Mouse (Mus musculus): ENCODE data around the gene Hist1h1e. TPM values are rescaled to one million over a fixed set of nuclear protein-coding genes. Genes with fewer than 3 reads are reported as not detected.
A peak's percentile ranks its signal among the peaks of the same experiment; 100 is the strongest.
"Not testable (repeated sequence)": the region's sequence is repeated elsewhere in the genome, so short reads cannot be mapped to it uniquely, and the experiment has no call there.

The Hist1h1e gene
- polyA plus RNA-seq, 1 experiment = 1.2 TPM

DNA sequence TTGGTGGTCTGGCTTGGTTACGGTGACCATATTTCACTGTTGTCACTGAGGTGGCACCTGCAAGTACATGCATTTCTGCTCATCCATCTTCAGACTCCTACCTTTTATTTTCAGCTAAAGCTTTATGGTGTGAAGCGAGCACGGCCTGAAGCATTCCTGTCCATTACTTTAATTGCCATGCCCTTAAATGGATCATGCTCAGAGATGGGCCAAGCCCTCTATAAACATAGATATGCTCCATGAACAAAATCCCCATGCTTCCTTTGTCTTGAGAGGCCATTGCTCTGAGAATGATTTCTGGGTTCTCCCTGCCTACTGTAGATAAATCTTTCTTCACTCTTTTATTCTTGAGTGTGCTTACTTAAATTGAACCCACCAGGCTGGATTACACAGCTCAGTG lies 17.9 kb downstream of the Hist1h1e start:
- WGBS = 55% methylated on average over 3 of the region's 3 CpGs
- Histone ChIP-seq H3K27ac (ENCODE audit: insufficient read depth, low read depth, low read length) (no peak overlapping the region), H3K4me3 (ENCODE audit: insufficient read depth, low read depth, low read length) (no peak overlapping the region), H3K36me3 (ENCODE audit: control insufficient read depth, insufficient read depth, low read length) (no peaks in the 10 kb centered on the region), H3K4me1 (ENCODE audit: control insufficient read depth, insufficient read depth, low read length) (no peaks in the 10 kb centered on the region), H3K27me3 (replicated peaks; ENCODE audit: control insufficient read depth, insufficient read depth, low read length) (no peaks in the 10 kb centered on the region)
- no peak for DNase-seq
- TF ChIP-seq POLR2A (IDR thresholded peaks at IDR 0.05; ENCODE audit: low read depth, low read length) (no peak), CTCF (conservative IDR thresholded peaks at IDR 0.05; ENCODE audit: insufficient read depth, insufficient read length, low read depth, low read length) (no peak)

DNA sequence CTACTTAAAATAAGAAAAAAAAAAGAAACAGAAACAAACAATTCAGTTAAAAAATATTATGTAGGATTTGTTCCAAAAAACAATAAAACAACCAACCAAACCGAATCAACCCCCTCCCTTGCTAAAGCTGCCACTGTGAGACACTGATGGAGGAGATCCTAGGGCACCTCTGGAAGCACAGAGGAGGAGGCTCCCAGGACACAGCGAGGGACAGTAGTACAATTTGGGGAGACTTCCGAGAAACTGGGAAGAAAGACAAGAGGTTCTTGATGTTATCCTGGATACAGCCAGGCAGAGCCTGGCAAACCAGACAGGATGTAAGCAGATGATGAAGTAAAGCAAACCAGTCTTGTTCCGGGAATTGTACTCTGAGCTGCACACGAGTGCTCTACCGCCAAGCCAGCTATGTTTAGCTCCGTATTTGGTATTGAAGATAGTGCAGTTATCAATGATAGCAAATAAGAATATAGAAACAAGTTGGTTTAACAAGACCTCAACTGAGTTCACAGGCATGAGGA lies 19.1 kb downstream of the Hist1h1e start:
- no peaks in the 10 kb centered on the region for H3K27me3 ChIP-seq (replicated peaks; ENCODE audit: control insufficient read depth, insufficient read depth, low read length)
- no peak for DNase-seq
- no peaks in the 10 kb centered on the region for H3K36me3 ChIP-seq (ENCODE audit: control insufficient read depth, insufficient read depth, low read length)
- 65% methylated on average over 7 of the region's 7 CpGs for WGBS
- no peaks in the 10 kb centered on the region for H3K4me1 ChIP-seq (ENCODE audit: control insufficient read depth, insufficient read depth, low read length)
- TF ChIP-seq CTCF (conservative IDR thresholded peaks at IDR 0.05; ENCODE audit: insufficient read depth, insufficient read length, low read depth, low read length) = no peak
- TF ChIP-seq POLR2A (IDR thresholded peaks at IDR 0.05; ENCODE audit: low read depth, low read length) = no peak
- no peak overlapping the region for H3K27ac ChIP-seq (ENCODE audit: insufficient read depth, low read depth, low read length)
- H3K4me3 ChIP-seq (ENCODE audit: insufficient read depth, low read depth, low read length) = no peak overlapping the region

DNA sequence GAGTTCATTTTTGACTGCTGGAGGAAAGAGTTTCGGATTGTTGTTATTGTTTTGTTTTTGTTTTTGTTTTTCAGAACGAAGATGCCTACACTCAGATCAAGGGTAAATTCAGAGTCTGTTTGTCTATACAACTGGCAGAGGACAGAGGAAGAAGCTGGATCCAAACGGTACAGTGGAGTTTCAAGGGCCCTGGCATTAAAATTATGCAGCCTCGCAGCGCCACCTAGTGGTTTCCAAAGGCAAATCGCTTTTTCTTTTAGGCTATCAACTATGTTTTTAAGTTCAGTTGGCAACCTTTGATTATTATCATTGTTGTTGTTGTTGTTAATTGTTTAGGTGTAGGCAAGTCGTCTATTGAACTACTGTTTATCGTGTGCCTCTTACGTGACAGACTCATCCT lies 24.4 kb downstream of the Hist1h1e start:
- Histone ChIP-seq H3K27ac (ENCODE audit: insufficient read depth, low read depth, low read length) (no peak overlapping the region), H3K36me3 (ENCODE audit: control insufficient read depth, insufficient read depth, low read length) (no peaks in the 10 kb centered on the region), H3K4me1 (ENCODE audit: control insufficient read depth, insufficient read depth, low read length) (peaks cover 1% of the 10 kb centered on the region; the same call in 1 of the 2 replicates), H3K4me3 (ENCODE audit: insufficient read depth, low read depth, low read length) (no peak overlapping the region), H3K27me3 (replicated peaks; ENCODE audit: control insufficient read depth, insufficient read depth, low read length) (no peaks in the 10 kb centered on the region)
- DNase-seq = peak; percentile 76
- no peak for TF ChIP-seq POLR2A (IDR thresholded peaks at IDR 0.05; ENCODE audit: low read depth, low read length)
- peak; percentile 74 for TF ChIP-seq CTCF (conservative IDR thresholded peaks at IDR 0.05; ENCODE audit: insufficient read depth, insufficient read length, low read depth, low read length)
- 7% methylated on average over 9 of the region's 9 CpGs for whole genome bisulfite sequencing

DNA sequence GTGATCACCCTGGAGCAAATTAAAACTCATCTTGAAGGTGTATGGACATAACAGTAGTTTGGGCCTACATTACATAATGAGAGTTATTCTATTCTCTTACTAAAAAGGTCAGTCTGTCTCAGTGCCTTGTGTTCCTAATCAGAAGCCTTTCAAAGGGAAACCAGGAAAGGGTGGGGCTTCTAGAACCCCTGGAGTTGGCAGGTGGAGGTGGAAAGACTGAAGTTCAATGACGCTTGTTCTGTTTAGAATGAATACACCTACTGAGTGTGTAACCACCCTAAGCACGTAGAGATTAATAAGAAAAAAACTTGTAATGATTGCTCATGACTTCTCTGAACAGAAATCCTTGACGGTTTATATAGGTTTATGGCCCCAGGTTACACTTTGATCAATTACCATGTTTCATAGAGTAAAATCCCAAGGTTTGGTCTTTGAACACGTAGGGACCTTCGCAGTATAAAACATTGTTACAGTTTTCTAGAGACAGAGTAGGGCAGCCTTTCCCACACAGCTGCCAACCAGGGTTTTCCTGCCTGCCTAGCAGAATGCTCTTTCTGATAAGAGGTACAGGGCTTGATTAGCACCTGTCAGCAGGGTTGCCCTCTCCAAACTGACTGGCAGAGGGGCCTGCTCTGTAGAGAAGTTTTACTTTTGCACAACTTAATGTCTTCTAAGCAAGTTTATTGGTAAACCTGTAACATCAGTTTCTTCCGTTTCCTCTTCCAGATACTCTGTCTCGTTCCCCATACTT lies 26.6 kb downstream of the Hist1h1e start:
- Histone ChIP-seq H3K4me1 (ENCODE audit: control insufficient read depth, insufficient read depth, low read length) (peaks cover 2% of the 10 kb centered on the region; the same call in 1 of the 2 replicates), H3K27me3 (replicated peaks; ENCODE audit: control insufficient read depth, insufficient read depth, low read length) (no peaks in the 10 kb centered on the region), H3K36me3 (ENCODE audit: control insufficient read depth, insufficient read depth, low read length) (no peaks in the 10 kb centered on the region), H3K4me3 (ENCODE audit: insufficient read depth, low read depth, low read length) (no peak overlapping the region), H3K27ac (ENCODE audit: insufficient read depth, low read depth, low read length) (no peak overlapping the region)
- WGBS = 85% methylated on average over 7 of the region's 7 CpGs
- no peak for DNase-seq
- TF ChIP-seq CTCF (conservative IDR thresholded peaks at IDR 0.05; ENCODE audit: insufficient read depth, insufficient read length, low read depth, low read length) (no peak), POLR2A (IDR thresholded peaks at IDR 0.05; ENCODE audit: low read depth, low read length) (no peak)

DNA sequence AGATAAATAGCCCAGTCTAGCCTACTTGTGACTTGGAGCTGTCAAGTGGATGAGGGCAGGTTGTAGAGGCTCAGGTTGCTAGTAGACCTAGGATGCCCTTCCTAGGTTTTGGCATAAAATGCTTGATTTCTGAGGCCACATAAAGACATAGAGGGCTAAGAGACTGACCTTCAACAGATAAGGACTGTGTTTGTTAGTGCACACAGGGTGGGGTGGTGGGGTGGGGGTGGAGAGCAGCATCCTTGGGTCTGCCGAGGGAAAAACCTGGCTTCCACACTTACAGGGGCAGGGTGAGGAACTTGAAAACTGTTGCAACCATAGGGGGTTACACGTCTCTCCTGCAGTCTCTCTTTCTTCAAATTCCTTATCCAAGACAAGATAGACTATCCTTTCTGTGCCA lies 27.2 kb downstream of the Hist1h1e start:
- H3K36me3 ChIP-seq (ENCODE audit: control insufficient read depth, insufficient read depth, low read length) = no peaks in the 10 kb centered on the region
- WGBS = 91% methylated on average over 2 of the region's 2 CpGs
- peaks cover 2% of the 10 kb centered on the region; the same call in 1 of the 2 replicates for H3K4me1 ChIP-seq (ENCODE audit: control insufficient read depth, insufficient read depth, low read length)
- H3K27ac ChIP-seq (ENCODE audit: insufficient read depth, low read depth, low read length) = no peak overlapping the region
- H3K27me3 ChIP-seq (replicated peaks; ENCODE audit: control insufficient read depth, insufficient read depth, low read length) = no peaks in the 10 kb centered on the region
- no peak overlapping the region for H3K4me3 ChIP-seq (ENCODE audit: insufficient read depth, low read depth, low read length)
- DNase-seq = no peak
- TF ChIP-seq CTCF (conservative IDR thresholded peaks at IDR 0.05; ENCODE audit: insufficient read depth, insufficient read length, low read depth, low read length) (no peak), POLR2A (IDR thresholded peaks at IDR 0.05; ENCODE audit: low read depth, low read length) (no peak)

DNA sequence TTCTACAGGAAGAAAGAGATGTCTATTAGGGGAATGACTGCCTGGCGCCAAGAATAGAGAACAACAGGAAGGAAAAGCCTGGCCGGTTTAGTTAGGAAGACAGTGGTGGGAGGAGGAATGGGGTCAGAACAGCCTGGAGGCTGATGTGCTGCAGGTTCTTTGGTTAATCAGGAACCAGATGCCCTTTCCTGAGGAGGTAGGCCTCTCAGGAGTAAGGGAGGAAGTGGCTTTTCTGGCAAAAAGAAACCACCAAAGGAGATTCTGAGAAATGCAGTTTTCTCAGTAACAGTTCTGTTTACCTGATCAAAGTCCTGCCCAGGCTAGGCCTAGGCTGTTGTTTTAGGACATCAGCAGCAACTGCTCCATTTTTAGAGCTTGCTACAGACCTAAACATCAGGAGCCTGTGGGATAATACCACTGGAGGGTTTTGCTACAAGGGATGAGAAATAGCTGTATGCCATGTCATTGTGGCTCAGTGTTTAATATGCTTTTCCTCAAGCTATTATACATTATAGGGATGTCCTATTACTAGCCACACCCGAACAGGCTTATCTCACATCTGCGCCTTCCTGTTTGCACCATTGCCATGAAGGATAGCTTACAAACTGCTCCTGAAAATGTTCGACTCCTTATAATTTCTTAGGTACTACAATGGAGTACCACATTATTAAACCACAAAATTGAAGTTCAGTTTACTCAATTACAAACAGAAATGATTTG lies 29.1 kb downstream of the Hist1h1e start:
- Histone ChIP-seq H3K4me3 (ENCODE audit: insufficient read depth, low read depth, low read length) (no peak overlapping the region), H3K27me3 (replicated peaks; ENCODE audit: control insufficient read depth, insufficient read depth, low read length) (no peaks in the 10 kb centered on the region), H3K27ac (ENCODE audit: insufficient read depth, low read depth, low read length) (peak overlapping the region; percentile 1; the same call in 1 of the 2 replicates), H3K4me1 (ENCODE audit: control insufficient read depth, insufficient read depth, low read length) (peaks cover 2% of the 10 kb centered on the region; the same call in 1 of the 2 replicates), H3K36me3 (ENCODE audit: control insufficient read depth, insufficient read depth, low read length) (no peaks in the 10 kb centered on the region)
- peak; percentile 80 for DNase-seq
- no peak for TF ChIP-seq CTCF (conservative IDR thresholded peaks at IDR 0.05; ENCODE audit: insufficient read depth, insufficient read length, low read depth, low read length)
- no peak for TF ChIP-seq POLR2A (IDR thresholded peaks at IDR 0.05; ENCODE audit: low read depth, low read length)
- WGBS = 43% methylated on average over 5 of the region's 5 CpGs

DNA sequence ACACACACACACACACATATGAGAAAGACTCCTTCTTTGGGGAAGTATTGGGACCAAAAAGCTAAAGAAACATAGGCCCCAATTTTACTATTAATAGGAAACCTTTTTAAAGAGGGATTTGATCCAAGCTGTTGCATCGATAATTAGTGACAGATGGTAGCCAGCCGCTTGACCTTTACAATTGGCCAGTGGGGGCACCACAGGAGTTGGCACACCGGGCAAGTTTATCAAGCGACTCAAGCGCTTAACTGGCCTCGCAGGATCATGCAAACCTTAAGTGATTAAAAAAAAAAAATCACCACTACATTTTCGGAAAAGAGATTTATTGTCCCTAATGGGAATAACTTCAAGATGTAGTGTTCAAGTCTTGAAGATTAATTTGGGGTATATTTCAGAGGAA lies 29.7 kb downstream of the Hist1h1e start:
- Histone ChIP-seq H3K4me3 (ENCODE audit: insufficient read depth, low read depth, low read length) (no peak overlapping the region), H3K4me1 (ENCODE audit: control insufficient read depth, insufficient read depth, low read length) (peaks cover 2% of the 10 kb centered on the region; the same call in 1 of the 2 replicates), H3K36me3 (ENCODE audit: control insufficient read depth, insufficient read depth, low read length) (no peaks in the 10 kb centered on the region), H3K27me3 (replicated peaks; ENCODE audit: control insufficient read depth, insufficient read depth, low read length) (no peaks in the 10 kb centered on the region), H3K27ac (ENCODE audit: insufficient read depth, low read depth, low read length) (no peak overlapping the region)
- no peak for TF ChIP-seq CTCF (conservative IDR thresholded peaks at IDR 0.05; ENCODE audit: insufficient read depth, insufficient read length, low read depth, low read length)
- no peak for TF ChIP-seq POLR2A (IDR thresholded peaks at IDR 0.05; ENCODE audit: low read depth, low read length)
- 43% methylated on average over 7 of the region's 7 CpGs for WGBS
- peak; percentile 8 for DNase-seq

DNA sequence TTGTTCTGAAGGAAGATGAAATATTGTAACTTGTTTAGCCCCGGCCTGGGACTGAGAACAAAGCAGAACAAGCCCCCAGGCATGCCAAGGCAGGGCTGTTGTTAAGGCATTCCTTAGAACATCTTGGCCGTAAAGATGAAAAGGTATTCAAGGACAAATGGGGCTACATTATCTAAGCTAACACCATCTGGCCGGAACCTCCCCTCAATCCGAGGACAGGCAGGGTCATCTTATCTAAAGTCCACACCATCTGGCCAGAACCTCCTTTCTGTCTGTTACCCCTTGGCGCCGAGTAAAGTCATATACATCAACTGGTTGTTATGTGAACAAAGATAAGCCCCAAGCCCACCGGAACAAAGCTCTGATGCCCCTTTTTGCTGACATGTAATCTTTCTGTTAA lies 30.5 kb downstream of the Hist1h1e start:
- not testable (repeated sequence) for H3K27ac ChIP-seq (ENCODE audit: insufficient read depth, low read depth, low read length); H3K36me3 ChIP-seq (ENCODE audit: control insufficient read depth, insufficient read depth, low read length); H3K4me3 ChIP-seq (ENCODE audit: insufficient read depth, low read depth, low read length); H3K27me3 ChIP-seq (replicated peaks; ENCODE audit: control insufficient read depth, insufficient read depth, low read length); H3K4me1 ChIP-seq (ENCODE audit: control insufficient read depth, insufficient read depth, low read length); DNase-seq
- 87% methylated on average over 7 of the region's 7 CpGs for WGBS
